Mouse (Mus musculus) forebrain, embryonic 11.5 days (tissue): Measurements from ENCODE around the gene Ncapd3. TPM values are rescaled to one million over a fixed set of nuclear protein-coding genes. Genes with fewer than 3 reads are reported as not detected.

Experiments used
- ATAC-seq: fragments of 200-750 bp; cut with Nextera tagmentation; replicated peaks from 2 replicates; pipeline ENCODE4 v1.8.0; 2017; ENCODE audit warnings: moderate TSS enrichment; ENCODE audit not compliant: low FRiP score
- DNase-seq: peaks from one replicate; pipeline ENCODE4 v3.0.0-alpha.2; 2017; ENCODE audit warnings: low spot score
- H3K27ac ChIP-seq: fragments of 300-500 bp; sonication (generic); 2 replicates; pipeline ENCODE4 v1.5.1; 2014; ENCODE audit warnings: low read depth, low read length
- H3K27me3 ChIP-seq: fragments of 300-500 bp; sonication (generic); 2 replicates; pipeline ENCODE4 v1.6.1; 2014; ENCODE audit warnings: mild to moderate bottlenecking, low read length, mixed read lengths; ENCODE audit not compliant: control insufficient read depth, insufficient read depth
- H3K36me3 ChIP-seq: fragments of 300-500 bp; sonication (generic); 2 replicates; pipeline ENCODE4 v1.6.1; 2014; ENCODE audit warnings: mild to moderate bottlenecking, low read length, moderate library complexity, mixed read lengths; ENCODE audit not compliant: control insufficient read depth, insufficient read depth
- H3K4me1 ChIP-seq: fragments of 300-500 bp; sonication (generic); replicated peaks from 2 replicates; pipeline ENCODE4 v1.6.1; 2014; ENCODE audit warnings: low read length, mixed read lengths; ENCODE audit not compliant: control insufficient read depth, insufficient read depth
- H3K4me2 ChIP-seq: fragments of 300-500 bp; sonication (generic); 2 replicates; pipeline ENCODE4 v1.6.1; 2014; ENCODE audit warnings: low read depth, mild to moderate bottlenecking, low read length, moderate library complexity, mixed read lengths; ENCODE audit not compliant: severe bottlenecking
- H3K4me3 ChIP-seq: fragments of 300-500 bp; sonication (generic); 2 replicates; pipeline ENCODE4 v1.5.1; 2014; ENCODE audit warnings: low read depth, low read length
- H3K9ac ChIP-seq: fragments of 300-500 bp; sonication (generic); 2 replicates; pipeline ENCODE4 v1.6.1; 2014; ENCODE audit warnings: low read length
- H3K9me3 ChIP-seq: fragments of 300-500 bp; sonication (generic); 2 replicates; pipeline ENCODE4 v1.6.1; 2016; ENCODE audit warnings: low read length, mixed read lengths; ENCODE audit not compliant: control insufficient read depth
- WGBS: fragments of 180-500 bp; shearing (Covaris S2); extraction: QIAGEN DNeasy Blood & Tissue Kit; methylation state at CpG from one replicate; pipeline ENCODE4 v1.1.7; 2014; 5-methylcytosine and 5-hydroxymethylcytosine counted together
- polyA plus RNA-seq: library from polyadenylated mRNA; unstranded; fragments of >200 nt; fragmentation: Nextera tagmentation; extraction: Ambion mirVana; gene quantifications from 2 replicates; pipeline ENCODE4 v1.2.1, GENCODE M21; 2014

Ncapd3 gene
- polyA plus RNA-seq, 1 experiment from 2014 or later: 48.7 TPM

DNA sequence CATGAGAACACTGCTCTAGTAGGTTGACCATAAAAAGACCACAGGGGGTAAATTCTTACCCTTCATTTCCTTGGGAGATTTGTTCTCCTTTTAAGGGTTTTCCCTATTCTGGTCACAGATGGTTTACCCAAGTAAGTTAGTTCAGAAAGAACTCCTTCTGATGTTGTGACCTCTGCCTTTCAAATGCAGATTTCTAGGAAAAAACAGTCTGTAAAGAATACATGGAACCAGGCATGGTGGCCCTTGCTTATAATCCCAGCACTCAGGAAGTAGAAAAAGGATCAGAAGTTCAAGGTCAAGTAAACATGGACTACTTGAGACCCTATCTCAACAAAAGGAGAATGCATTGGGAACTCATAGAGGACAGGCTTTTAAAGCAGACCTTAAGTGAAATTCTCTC lies 45.8 kb downstream of the Ncapd3 start:
- no peak overlapping the region for H3K9ac ChIP-seq
- H3K4me2 ChIP-seq: no peak overlapping the region
- ATAC-seq (no peak), DNase-seq (no peak)
- no peak overlapping the region for H3K27ac ChIP-seq
- no peaks in the 10 kb centered on the region for H3K27me3 ChIP-seq
- no peaks in the 10 kb centered on the region for H3K4me1 ChIP-seq
- H3K4me3 ChIP-seq: no peak overlapping the region
- H3K9me3 ChIP-seq: no peaks in the 10 kb centered on the region
- no peaks in the 10 kb centered on the region for H3K36me3 ChIP-seq

DNA sequence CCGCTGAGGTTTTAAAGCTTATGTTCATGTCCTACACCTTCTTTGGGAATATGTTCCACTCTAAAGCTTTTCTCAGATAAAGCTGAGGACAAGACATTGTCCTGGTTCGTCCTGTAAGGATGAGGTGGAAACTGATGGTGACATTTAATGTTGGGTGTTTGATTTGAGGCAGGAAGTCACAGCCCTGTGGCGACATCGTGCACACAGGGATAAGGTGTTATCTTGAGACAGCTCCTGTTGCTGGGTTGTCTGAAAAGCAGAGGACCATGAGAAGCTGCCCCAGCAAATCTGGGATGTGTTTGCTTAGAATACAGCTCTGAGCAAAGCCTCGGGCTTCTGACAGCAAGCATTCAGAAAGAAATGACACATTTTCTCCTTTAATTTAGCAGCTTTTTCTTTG lies 56.3 kb downstream of the Ncapd3 start:
- Histone ChIP-seq H3K27ac (no peak overlapping the region), H3K36me3 (peaks cover 26% of the 10 kb centered on the region; the same call in 1 of the 2 replicates), H3K4me2 (no peak overlapping the region), H3K9me3 (no peaks in the 10 kb centered on the region), H3K4me3 (no peak overlapping the region), H3K27me3 (no peaks in the 10 kb centered on the region), H3K9ac (no peak overlapping the region), H3K4me1 (no peaks in the 10 kb centered on the region)
- ATAC-seq (no peak), DNase-seq (no peak)
- WGBS: 97% methylated on average over 5 of the region's 5 CpGs

DNA sequence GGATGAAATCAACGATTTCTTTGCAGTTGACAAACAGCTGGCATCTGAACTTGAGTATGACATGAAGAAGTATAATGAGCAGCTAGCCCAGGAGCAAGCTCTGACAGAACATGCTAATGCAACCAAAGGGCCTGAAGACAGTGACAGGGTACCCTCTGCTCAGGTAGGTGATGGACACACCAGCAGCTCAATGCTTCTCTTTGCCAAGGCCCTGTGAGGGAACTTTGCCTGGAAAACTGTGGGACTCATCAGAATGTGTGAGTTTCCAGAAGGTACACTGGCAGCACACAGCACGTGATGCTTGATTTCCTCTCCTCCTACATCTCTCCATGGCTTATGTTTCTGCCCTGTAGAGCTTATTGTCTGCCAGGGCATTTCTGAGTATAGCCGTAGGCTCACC lies 57.4 kb downstream of the Ncapd3 start:
- H3K36me3 ChIP-seq: peaks cover 26% of the 10 kb centered on the region; the same call in 1 of the 2 replicates
- no peak for ATAC-seq

DNA sequence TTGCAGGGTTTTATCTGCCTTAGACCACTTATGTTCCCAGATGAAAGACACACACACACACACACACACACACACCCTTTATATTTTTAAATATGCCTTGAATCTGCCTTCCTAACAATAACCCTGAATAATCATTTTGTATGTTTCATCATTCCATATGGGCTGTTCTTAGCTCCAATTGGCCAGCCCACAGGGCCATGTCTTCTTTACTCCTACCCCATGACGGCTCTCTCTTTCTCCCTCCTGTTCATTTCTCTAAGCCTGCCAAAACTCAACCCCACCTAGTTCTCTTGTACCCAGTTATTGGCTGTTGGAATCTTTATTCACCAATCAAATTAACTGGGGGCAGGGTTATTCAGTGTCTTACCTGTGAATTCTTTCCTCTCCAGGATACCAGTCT lies 60.2 kb downstream of the Ncapd3 start:
- ATAC-seq (no peak), DNase-seq (no peak)
- Histone ChIP-seq H3K4me1 (no peaks in the 10 kb centered on the region), H3K9me3 (no peaks in the 10 kb centered on the region), H3K9ac (no peak overlapping the region), H3K27ac (no peak overlapping the region), H3K4me2 (no peak overlapping the region), H3K4me3 (no peak overlapping the region), H3K36me3 (peaks cover 23% of the 10 kb centered on the region; the same call in 1 of the 2 replicates), H3K27me3 (no peaks in the 10 kb centered on the region)
- WGBS: 94% methylated on average over 1 of the region's 1 CpGs

More for the DNA sequence above, 57.4 kb downstream of the Ncapd3 start:
- H3K9ac ChIP-seq: no peak overlapping the region
- no peak overlapping the region for H3K4me3 ChIP-seq
- no peak overlapping the region for H3K4me2 ChIP-seq
- no peaks in the 10 kb centered on the region for H3K9me3 ChIP-seq
- no peaks in the 10 kb centered on the region for H3K4me1 ChIP-seq
- WGBS: 96% methylated on average over 3 of the region's 3 CpGs
- H3K27me3 ChIP-seq: no peaks in the 10 kb centered on the region
- no peak for DNase-seq
- no peak overlapping the region for H3K27ac ChIP-seq

GRCm38 (mm10) chr9:27090801-27091775 lies 61.1 kb downstream of the Ncapd3 start:
- WGBS: 91% methylated on average over 13 of the region's 13 CpGs
- H3K36me3 ChIP-seq: peaks cover 24% of the 10 kb centered on the region; the same call in 1 of the 2 replicates
- no peaks in the 10 kb centered on the region for H3K9me3 ChIP-seq
- no peaks in the 10 kb centered on the region for H3K27me3 ChIP-seq
- DNase-seq (no peak), ATAC-seq (no peak)
- H3K27ac ChIP-seq: no peak overlapping the region
- no peak overlapping the region for H3K4me2 ChIP-seq
- no peak overlapping the region for H3K4me3 ChIP-seq
- H3K9ac ChIP-seq: no peak overlapping the region
- no peaks in the 10 kb centered on the region for H3K4me1 ChIP-seq

GRCm38 (mm10) chr9:27092916-27093315 lies 62.9 kb downstream of the Ncapd3 start:
- H3K36me3 ChIP-seq: peaks cover 24% of the 10 kb centered on the region; the same call in 1 of the 2 replicates
- ATAC-seq: no peak

DNA sequence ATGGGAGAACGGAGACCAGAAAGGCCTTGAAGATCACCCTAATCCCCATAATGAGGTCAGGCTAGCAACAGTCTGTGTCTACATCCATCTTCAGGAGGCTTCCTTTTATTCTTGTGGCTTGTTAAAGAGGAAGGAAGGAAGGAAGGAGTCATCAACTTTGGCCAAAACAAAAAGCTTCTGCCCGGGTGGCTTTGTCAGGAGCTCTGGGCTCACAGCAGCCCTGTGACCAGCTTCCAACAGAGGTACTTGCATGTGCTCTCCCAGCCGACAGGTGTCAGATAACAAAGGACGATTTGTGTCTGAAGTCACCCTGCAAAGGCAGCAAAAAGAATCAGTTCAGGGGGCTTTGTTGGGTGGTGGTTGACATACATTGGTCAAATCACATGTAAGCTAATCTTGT lies 68.1 kb downstream of the Ncapd3 start:
- no peak overlapping the region for H3K27ac ChIP-seq
- H3K4me2 ChIP-seq: no peak overlapping the region
- 24% methylated on average over 4 of the region's 4 CpGs for WGBS
- H3K4me1 ChIP-seq: no peaks in the 10 kb centered on the region; the same call in 1 of the 2 replicates
- ATAC-seq: no peak; the same call in 1 of the 2 replicates
- peaks cover 27% of the 10 kb centered on the region for H3K36me3 ChIP-seq
- no peak overlapping the region for H3K9ac ChIP-seq
- H3K27me3 ChIP-seq: no peaks in the 10 kb centered on the region
- no peaks in the 10 kb centered on the region for H3K9me3 ChIP-seq
- no peak overlapping the region for H3K4me3 ChIP-seq
- DNase-seq: no peak

More at GRCm38 (mm10) chr9:27092916-27093315, 62.9 kb downstream of the Ncapd3 start:
- Histone ChIP-seq H3K4me2 (no peak overlapping the region), H3K27me3 (no peaks in the 10 kb centered on the region), H3K9ac (no peak overlapping the region), H3K4me3 (no peak overlapping the region), H3K27ac (no peak overlapping the region; the same call in 1 of the 2 replicates), H3K9me3 (no peaks in the 10 kb centered on the region), H3K4me1 (no peaks in the 10 kb centered on the region; the same call in 1 of the 2 replicates)
- 94% methylated on average over 6 of the region's 6 CpGs for WGBS
- no peak for DNase-seq

- ATAC-seq (no peak), DNase-seq (no peak)
- Histone ChIP-seq H3K27ac (no peak overlapping the region), H3K4me2 (no peak overlapping the region), H3K36me3 (peaks cover 26% of the 10 kb centered on the region), H3K4me3 (no peak overlapping the region), H3K4me1 (no peaks in the 10 kb centered on the region; the same call in 1 of the 2 replicates), H3K27me3 (no peaks in the 10 kb centered on the region), H3K9me3 (no peaks in the 10 kb centered on the region), H3K9ac (no peak overlapping the region)
- WGBS: 80% methylated on average over 8 of the region's 8 CpGs
Measured at GRCm38 (mm10) chr9:27098557-27098956, 68.6 kb downstream of the Ncapd3 start.
